Mouse (Mus musculus) bone marrow macrophage, adult 2 months (primary cell): ENCODE measurements at regions not wholly inside any gene's neighbourhood (a gene's known extent, or its start where the extent isn't known, plus 50 kb on each side); places are given as distances from the start of the nearest gene placed in this dataset.
"Not testable (repeated sequence)": the region's sequence is repeated elsewhere in the genome, so short reads cannot be mapped to it uniquely, and the experiment has no call there.

Experiments used
- H3K27ac ChIP-seq: 2 replicates; pipeline ENCODE4 v1.5.1; 2012; ENCODE audit warnings: low read depth, low read length; ENCODE audit not compliant: insufficient read depth
- H3K4me1 ChIP-seq: 2 replicates; pipeline ENCODE4 v1.6.1; 2012; ENCODE audit warnings: low read length; ENCODE audit not compliant: control insufficient read depth, insufficient read depth
- H3K4me3 ChIP-seq: 2 replicates; pipeline ENCODE4 v1.5.1; 2012; ENCODE audit warnings: mild to moderate bottlenecking, low read length, moderate library complexity; ENCODE audit not compliant: insufficient read depth
- CTCF ChIP-seq: IDR thresholded peaks from 2 replicates; pipeline ENCODE4 v1.5.1; 2012; ENCODE audit warnings: low read depth, mild to moderate bottlenecking, low read length, moderate library complexity
- POLR2A ChIP-seq: IDR thresholded peaks from 2 replicates; pipeline ENCODE4 v1.6.1; 2012; ENCODE audit warnings: mild to moderate bottlenecking, low read depth, low read length, borderline replicate concordance

DNA sequence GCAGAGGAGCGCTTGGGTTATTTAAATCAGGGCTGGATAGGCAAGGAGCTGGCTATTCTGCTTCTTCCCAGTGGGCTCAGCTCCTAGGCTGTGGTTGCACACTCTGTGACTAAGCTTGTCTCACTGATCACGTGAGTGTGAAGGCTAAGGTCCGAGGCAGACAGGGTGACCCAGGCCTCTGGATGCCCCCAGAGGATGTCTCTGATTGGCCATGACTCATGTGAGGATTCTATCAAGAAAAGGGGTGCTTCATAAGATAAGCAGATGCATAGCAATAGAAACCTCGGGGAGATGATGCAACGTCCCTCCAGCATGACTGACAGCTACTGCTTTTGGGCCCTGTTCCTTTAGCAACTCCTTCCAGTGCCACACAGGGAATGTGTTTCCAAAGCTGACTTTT is 440.2 kb downstream of the Tcerg1l start:
- TF ChIP-seq CTCF (no peak), POLR2A (no peak)
- Histone ChIP-seq H3K27ac (no peak overlapping the region), H3K4me1 (no peaks in the 10 kb centered on the region), H3K4me3 (no peak overlapping the region)

DNA sequence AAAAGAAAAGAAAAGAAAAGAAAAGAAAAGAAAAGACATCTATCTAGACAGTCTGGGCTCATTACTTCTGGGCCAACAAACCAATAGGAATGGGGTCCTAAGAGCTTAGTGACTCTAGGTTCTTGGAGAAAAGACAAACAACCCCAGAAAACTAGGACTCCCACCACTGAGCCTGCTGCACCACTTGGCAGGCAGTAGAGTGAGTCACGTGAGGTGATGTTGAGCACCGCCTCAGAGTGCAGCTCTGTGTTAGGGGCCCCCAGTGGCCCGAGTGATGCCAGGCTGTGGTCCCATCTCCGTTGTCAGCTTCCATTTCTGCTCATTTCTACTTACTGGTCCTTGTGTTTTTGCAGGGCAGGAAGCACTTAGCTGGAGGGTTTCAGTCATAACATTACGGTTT is 439.7 kb downstream of the Tcerg1l start:
- Histone ChIP-seq H3K4me3 (no peak overlapping the region), H3K27ac (no peak overlapping the region), H3K4me1 (no peaks in the 10 kb centered on the region)
- TF ChIP-seq POLR2A (no peak), CTCF (no peak)

DNA sequence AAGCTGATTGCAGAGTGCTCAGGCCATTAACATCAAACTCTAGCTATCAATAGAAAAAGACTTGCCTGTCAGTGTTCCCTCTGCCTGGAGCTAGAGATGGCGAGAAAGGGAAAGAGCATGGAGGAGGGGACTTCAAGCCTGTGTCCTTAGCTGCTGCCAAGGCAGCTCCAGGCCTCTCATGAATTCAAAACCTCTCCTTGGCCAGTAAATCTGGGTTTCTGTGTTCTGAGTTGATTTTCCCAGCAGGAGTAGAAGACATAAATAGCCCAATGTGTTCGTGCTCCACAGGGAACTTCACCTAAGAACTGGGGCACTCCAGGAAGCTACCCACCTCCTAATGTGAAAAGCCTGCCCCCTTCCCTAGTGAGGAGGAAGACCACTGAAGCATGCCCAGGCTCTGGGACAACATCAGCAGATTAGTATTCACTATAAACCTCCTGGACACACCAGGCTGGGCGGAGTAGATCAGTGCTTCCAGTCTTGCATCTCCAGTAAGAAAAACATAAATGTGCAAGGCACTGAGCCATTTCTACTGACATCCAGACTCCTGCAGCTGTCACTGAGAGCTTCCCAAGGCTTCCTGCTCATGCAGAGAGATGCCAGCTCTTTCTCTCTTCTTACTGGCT is 433.9 kb downstream of the Tcerg1l start:
- Histone ChIP-seq H3K4me3 (no peak overlapping the region), H3K27ac (no peak overlapping the region), H3K4me1 (no peaks in the 10 kb centered on the region)
- TF ChIP-seq CTCF (no peak), POLR2A (no peak)

DNA sequence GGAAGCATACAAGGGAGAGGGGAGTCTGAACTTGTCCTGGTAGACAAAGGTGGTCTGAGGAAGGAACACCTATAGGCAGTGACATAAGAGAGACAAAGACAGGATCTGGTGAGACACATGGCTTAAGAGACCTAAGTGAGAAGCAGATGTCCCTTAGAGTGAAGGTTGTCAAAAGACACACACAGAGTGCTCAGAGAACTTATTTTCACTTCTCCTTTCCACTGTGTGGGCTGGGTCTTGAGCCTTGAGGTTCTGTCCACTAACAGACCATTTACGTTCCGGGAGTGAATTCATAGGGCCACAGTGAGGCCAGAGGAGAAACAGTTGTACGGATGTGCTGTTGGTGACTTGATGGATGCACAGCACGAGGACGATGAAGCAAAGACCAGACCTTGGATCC is 422.8 kb downstream of the Tcerg1l start:
- Histone ChIP-seq H3K4me1 (no peaks in the 10 kb centered on the region), H3K27ac (no peak overlapping the region), H3K4me3 (no peak overlapping the region)
- TF ChIP-seq POLR2A (no peak), CTCF (no peak)

DNA sequence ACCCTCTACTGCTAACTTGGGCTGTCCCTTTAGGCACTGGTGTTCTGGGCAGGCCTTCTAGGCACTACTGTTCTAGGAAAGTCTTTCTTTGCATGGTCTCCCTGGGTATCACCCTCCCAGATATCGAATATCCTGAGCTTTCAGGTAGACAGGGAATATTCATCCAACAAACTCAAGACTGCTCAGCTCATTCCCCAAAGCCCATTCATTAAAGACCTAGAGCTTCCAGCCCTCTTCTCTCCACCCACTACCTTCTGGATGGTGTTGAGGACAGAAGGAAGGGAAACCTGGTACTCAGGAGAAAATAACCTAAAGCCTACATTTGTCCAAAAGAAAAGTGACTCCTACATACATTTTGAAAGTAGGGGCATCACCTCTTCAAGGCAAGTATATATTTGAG is 420.0 kb downstream of the Tcerg1l start:
- TF ChIP-seq POLR2A (no peak), CTCF (no peak)
- Histone ChIP-seq H3K4me3 (no peak overlapping the region), H3K4me1 (no peaks in the 10 kb centered on the region), H3K27ac (no peak overlapping the region)

DNA sequence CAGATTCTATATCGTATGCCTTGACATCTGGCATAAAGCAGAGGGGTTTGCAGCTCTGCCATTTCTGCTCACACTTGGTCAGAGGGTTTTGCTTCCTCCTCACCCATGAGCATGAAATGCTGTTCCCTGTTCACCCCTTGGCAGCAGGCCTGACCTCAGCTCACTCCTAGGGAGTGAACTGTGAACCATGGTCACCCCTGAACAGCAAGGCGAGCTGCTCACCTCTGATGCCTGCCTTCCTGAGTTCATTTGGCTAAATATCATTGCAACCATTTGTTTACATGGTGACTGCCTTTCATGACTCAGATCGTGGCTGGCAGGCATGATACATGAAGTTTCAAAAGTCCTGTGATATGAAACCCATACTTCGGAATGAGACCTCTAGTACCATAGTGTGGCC is 418.2 kb downstream of the Tcerg1l start:
- TF ChIP-seq CTCF, result no peak
- TF ChIP-seq POLR2A, result no peak
- H3K27ac ChIP-seq, result no peak overlapping the region
- H3K4me3 ChIP-seq, result no peak overlapping the region
- H3K4me1 ChIP-seq, result no peaks in the 10 kb centered on the region

DNA sequence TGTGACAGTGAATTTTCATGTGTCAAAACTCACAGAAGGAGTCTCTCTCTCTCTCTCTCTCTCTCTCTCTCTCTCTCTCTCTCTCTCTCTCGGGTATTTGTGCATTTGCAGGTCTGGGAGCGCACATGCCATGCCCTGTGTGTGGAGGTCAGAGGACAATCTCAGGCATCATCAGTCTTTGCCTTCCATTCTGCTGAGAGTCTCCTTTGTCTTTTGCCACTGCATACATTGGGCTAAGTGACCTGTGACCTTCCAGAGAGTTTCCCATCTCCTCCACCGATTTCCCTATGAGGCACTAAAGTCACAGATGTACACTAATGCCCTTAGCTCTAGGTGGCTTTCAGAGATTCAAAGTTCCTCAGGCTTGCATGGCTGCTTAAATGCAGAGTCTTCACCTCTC is 391.7 kb downstream of the Tcerg1l start:
- H3K4me1 ChIP-seq, result no peaks in the 10 kb centered on the region
- no peak overlapping the region for H3K4me3 ChIP-seq
- no peak overlapping the region for H3K27ac ChIP-seq
- TF ChIP-seq POLR2A, result no peak
- TF ChIP-seq CTCF, result no peak

DNA sequence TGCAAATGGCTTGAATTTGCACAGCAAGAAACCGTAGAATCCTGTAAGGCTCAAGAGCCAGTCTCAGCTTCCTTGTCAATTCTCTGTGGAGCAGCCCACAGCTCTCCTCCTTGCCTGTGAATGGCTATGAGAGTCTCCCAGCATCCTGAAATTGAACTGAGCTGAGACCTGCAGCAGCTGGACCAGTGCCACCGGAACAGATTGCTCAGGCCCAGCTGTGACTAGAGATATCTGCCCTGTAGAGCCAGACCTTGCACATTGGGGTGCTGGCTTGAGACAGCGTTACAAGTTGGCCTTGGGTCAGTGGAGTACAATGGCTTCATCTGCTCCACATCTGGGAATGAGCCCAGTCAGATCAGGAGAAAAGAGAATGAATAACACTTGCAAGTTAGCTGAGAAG is 390.6 kb downstream of the Tcerg1l start:
- Histone ChIP-seq H3K4me1 (no peaks in the 10 kb centered on the region), H3K4me3 (no peak overlapping the region), H3K27ac (no peak overlapping the region)
- TF ChIP-seq CTCF (no peak), POLR2A (no peak)

DNA sequence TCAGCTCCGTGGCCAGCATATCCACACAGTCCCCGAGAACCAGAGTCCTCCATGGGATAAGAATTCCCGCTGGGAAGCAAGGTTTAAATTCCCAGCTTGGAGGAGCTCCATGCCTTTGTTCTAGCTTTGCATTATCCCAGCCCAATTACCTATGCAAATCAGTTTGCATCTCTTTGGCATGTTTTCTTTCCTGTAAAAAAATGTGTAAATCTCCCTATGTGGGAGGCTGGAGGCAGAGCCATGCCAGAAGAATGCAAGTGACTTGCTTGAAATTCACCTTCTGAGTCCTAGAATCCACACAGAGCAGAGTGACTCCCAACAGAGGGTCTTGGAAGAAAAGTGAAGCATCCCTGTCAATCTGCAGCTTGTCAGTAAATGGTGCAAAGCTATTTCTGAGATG is 388.9 kb downstream of the Tcerg1l start:
- TF ChIP-seq POLR2A, result no peak
- no peak overlapping the region for H3K27ac ChIP-seq
- H3K4me1 ChIP-seq, result no peaks in the 10 kb centered on the region
- no peak overlapping the region for H3K4me3 ChIP-seq

DNA sequence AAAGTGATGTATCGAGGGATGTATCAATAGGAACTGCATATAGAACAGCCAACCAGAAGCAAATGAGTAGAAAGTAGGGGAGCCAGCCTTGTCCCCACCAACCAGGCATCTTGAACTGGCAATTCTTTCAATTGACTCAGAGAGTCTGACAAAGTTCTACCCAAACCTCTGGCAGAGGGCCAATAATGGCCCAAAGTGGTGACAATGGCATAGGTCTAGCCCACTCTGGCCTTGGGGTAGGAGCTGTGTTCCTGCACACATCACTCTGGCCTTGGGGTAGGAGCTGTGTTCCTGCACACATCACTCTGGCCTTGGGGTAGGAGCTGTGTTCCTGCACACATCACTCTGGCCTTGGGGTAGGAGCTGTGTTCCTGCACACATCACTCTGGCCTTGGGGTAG is 373.5 kb downstream of the Tcerg1l start:
- H3K4me3 ChIP-seq, H3K4me1 ChIP-seq, H3K27ac ChIP-seq: not testable (repeated sequence)

DNA sequence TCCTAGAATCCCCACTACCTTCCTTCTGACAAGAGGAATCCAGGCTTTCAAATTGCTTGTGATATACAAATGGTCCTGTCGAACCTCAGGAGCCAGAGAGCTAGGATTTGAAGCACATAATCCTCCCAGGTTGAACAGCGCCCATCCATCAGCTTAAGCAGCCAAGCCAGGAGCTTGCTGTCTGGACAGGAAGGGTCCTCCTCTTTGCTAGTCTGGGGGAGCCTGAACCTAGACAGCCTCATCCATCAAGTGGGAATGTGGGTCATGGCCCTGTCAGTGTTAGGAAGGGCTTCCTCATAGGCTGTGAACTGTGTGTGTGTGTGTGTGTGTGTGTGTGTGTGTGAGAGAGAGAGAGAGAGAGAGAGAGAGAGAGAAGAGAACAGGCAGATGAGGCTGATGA is 345.8 kb downstream of the Tcerg1l start:
- Histone ChIP-seq H3K27ac (no peak overlapping the region), H3K4me3 (no peak overlapping the region), H3K4me1 (no peaks in the 10 kb centered on the region)
- TF ChIP-seq CTCF, result no peak
- TF ChIP-seq POLR2A, result no peak
